Mouse (Mus musculus) neural tube, embryonic 13.5 days (tissue): ENCODE results near the gene Gadd45g. TPM values are rescaled to one million over a fixed set of nuclear protein-coding genes. Genes with fewer than 3 reads are reported as not detected.

Source experiments
- ATAC-seq: fragments of 200-750 bp; cut with Nextera tagmentation; 2 replicates; pipeline ENCODE4 v1.8.0; 2017; ENCODE audit warnings: low read depth, mild to moderate bottlenecking, moderate TSS enrichment, moderate library complexity
- H3K27ac ChIP-seq: fragments of 300-500 bp; sonication (generic); replicated peaks from 2 replicates; pipeline ENCODE4 v1.5.1; 2015; ENCODE audit warnings: moderate library complexity, mild to moderate bottlenecking, inconsistent platforms
- H3K27me3 ChIP-seq: fragments of 300-500 bp; sonication (generic); 2 replicates; pipeline ENCODE4 v1.6.1; 2015; ENCODE audit warnings: mild to moderate bottlenecking, inconsistent platforms
- H3K36me3 ChIP-seq: fragments of 300-500 bp; sonication (generic); 2 replicates; pipeline ENCODE4 v1.6.1; 2015; ENCODE audit warnings: mild to moderate bottlenecking, inconsistent platforms
- H3K4me1 ChIP-seq: fragments of 300-500 bp; sonication (generic); replicated peaks from 2 replicates; pipeline ENCODE4 v1.6.1; 2015; ENCODE audit warnings: inconsistent platforms
- H3K4me2 ChIP-seq: fragments of 300-500 bp; sonication (generic); 2 replicates; pipeline ENCODE4 v1.6.1; 2015; ENCODE audit warnings: inconsistent platforms, mild to moderate bottlenecking, moderate library complexity
- H3K4me3 ChIP-seq: fragments of 300-500 bp; sonication (generic); 2 replicates; pipeline ENCODE4 v1.5.1; 2015; ENCODE audit warnings: mild to moderate bottlenecking, inconsistent platforms
- H3K9ac ChIP-seq: fragments of 300-500 bp; sonication (generic); 2 replicates; pipeline ENCODE4 v1.6.1; 2015; ENCODE audit warnings: moderate library complexity, mild to moderate bottlenecking, inconsistent platforms
- H3K9me3 ChIP-seq: fragments of 300-500 bp; sonication (generic); 2 replicates; pipeline ENCODE4 v1.6.1; 2016; ENCODE audit warnings: inconsistent platforms
- WGBS: fragments of 180-500 bp; shearing (Covaris S2); methylation state at CpG from one replicate; pipeline ENCODE4 v1.1.7; 2015; 5-methylcytosine and 5-hydroxymethylcytosine counted together
- polyA plus RNA-seq: library from polyadenylated mRNA; unstranded; fragments of >200 nt; fragmentation: Nextera tagmentation; extraction: Ambion mirVana; gene quantifications from 2 replicates; pipeline ENCODE4 v1.2.1, GENCODE M21; 2015

Gene Gadd45g
- polyA plus RNA-seq, 1 experiment from 2014 or later = 96.7 TPM

DNA sequence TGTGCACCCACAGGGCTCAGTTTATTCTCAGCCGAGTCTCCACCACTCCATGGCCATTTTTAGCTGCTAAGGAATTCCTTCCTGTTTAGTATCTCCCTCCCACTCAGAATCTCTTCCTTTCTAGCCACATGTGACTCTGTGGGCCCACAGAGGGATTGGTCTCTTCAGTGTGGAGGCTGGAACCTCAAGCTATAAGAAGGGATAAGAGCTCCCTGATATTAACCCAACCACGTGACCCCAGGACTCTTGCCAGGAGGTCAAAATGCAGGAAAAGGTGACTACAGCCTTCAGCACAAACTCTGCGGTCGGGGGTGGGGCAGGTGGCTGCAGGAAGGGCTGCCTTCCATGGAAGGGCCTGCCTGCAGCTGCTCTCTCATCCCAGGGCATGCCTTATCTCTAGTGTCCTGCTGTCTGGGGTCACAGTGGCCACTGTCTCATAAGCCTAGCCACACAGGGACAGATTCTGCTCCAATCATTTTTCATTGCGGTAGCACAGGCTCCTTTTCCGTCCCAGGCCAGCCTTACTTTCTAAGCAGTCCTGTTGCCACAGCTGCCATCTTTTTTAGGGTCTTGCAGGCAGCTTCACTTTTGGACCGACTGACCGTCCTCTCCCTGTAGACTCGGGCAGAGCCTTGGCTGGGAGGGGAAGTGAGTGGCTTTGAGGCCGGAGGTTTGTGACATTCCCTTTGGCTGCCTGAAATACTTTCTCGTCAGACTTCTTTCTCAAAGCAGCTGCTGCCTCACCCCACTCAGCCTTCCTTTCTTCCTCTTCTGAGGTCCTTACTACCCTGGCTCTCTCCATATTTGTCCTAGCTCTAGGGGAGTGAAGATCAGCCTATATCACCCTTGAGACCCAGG is 35.0 kb downstream of the Gadd45g start:
- H3K36me3 ChIP-seq = no peaks in the 10 kb centered on the region
- no peaks in the 10 kb centered on the region for H3K27me3 ChIP-seq
- peaks cover 12% of the 10 kb centered on the region; the same call in 1 of the 2 replicates for H3K4me1 ChIP-seq
- no peak overlapping the region for H3K27ac ChIP-seq
- H3K4me3 ChIP-seq = no peak overlapping the region
- no peak overlapping the region for H3K4me2 ChIP-seq
- no peak overlapping the region for H3K9ac ChIP-seq
- ATAC-seq = no peak
- no peaks in the 10 kb centered on the region for H3K9me3 ChIP-seq
- 71% methylated on average over 11 of the region's 11 CpGs for WGBS

DNA sequence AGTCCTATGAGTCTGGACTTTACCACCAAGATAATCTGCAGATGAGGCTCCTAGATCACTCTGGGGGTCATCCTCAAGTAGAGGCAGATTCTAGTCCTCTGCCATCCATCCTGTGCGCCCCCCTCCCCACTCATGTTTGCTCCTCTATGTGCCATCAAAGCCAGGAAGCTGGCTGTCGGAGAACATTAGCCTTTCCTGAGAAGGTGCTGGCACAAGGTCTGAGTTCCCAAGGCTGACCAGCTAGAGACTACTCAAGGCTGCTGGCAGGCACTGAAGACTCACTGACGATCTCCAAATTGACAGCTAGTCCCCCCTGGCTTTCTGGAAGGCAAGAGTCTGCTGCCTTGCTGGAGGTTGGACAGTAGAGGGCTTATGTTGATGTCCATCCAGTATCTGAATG is 35.7 kb downstream of the Gadd45g start:
- no peak for ATAC-seq
- 88% methylated on average over 3 of the region's 3 CpGs for WGBS
- Histone ChIP-seq H3K9ac (no peak overlapping the region), H3K36me3 (no peaks in the 10 kb centered on the region), H3K9me3 (no peaks in the 10 kb centered on the region), H3K4me3 (no peak overlapping the region), H3K4me1 (peaks cover 16% of the 10 kb centered on the region; the same call in 1 of the 2 replicates), H3K4me2 (no peak overlapping the region), H3K27me3 (no peaks in the 10 kb centered on the region), H3K27ac (no peak overlapping the region)

- Histone ChIP-seq H3K9me3 (no peaks in the 10 kb centered on the region), H3K4me1 (peaks cover 12% of the 10 kb centered on the region; the same call in 1 of the 2 replicates), H3K9ac (no peak overlapping the region), H3K27me3 (no peaks in the 10 kb centered on the region), H3K4me3 (no peak overlapping the region), H3K4me2 (no peak overlapping the region), H3K27ac (no peak overlapping the region), H3K36me3 (no peaks in the 10 kb centered on the region)
- no peak for ATAC-seq
- WGBS = 73% methylated on average over 5 of the region's 5 CpGs
These were observed 37.8 kb downstream of the Gadd45g start for GRCm38 (mm10) chr13:51884250-51884649.

- H3K9me3 ChIP-seq = no peaks in the 10 kb centered on the region
- no peaks in the 10 kb centered on the region for H3K36me3 ChIP-seq
- H3K9ac ChIP-seq = no peak overlapping the region
- no peak overlapping the region for H3K4me2 ChIP-seq
- H3K27me3 ChIP-seq = no peaks in the 10 kb centered on the region
- no peak overlapping the region for H3K27ac ChIP-seq
- ATAC-seq = no peak
- H3K4me1 ChIP-seq = peaks cover 12% of the 10 kb centered on the region; the same call in 1 of the 2 replicates
- 91% methylated on average over 10 of the region's 10 CpGs for whole genome bisulfite sequencing
- no peak overlapping the region for H3K4me3 ChIP-seq
These were observed 39.1 kb downstream of the Gadd45g start for GRCm38 (mm10) chr13:51885594-51885993.

DNA sequence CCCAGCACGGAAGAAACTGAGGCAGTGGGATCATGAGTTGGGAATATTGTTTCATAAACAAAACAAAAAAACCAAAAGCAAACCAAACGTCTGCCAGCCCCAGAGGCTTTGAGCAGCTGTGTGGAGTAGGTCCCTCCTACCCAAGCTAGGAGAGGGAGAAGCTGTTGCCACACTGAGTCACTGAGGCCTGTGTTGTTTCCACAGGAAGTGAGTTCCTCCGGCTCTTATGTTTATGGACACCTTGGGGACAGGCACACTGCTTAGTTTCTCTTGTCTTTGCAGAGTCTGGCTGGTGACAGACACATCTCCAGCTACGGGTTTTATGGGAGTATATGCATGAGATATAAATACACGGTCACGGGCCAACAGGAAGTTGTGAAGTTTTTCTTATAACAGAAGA is 39.6 kb downstream of the Gadd45g start:
- no peak for ATAC-seq
- Histone ChIP-seq H3K9me3 (no peaks in the 10 kb centered on the region), H3K9ac (no peak overlapping the region), H3K4me3 (no peak overlapping the region), H3K27ac (no peak overlapping the region), H3K4me2 (no peak overlapping the region), H3K27me3 (no peaks in the 10 kb centered on the region), H3K36me3 (no peaks in the 10 kb centered on the region), H3K4me1 (peaks cover 12% of the 10 kb centered on the region; the same call in 1 of the 2 replicates)
- WGBS = 80% methylated on average over 6 of the region's 6 CpGs

DNA sequence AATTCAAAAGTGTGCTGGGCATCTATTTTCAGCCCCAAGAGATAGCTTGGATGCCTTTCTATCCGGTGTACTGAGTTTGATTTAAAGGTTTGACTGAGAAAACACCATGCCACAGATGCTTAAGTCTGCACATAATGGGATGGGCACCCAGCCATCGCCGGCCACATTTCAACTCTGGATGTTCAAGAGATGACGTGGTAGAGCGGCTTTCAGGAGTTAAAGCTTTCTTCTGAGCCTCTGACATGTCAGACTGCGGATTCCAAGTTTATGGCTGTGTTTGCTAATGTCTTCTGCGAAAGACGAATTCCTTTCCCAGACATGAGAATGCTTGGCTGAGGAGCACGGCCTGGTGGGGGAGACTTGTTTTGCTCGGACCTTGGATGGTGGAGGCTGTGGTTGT is 40.2 kb downstream of the Gadd45g start:
- Histone ChIP-seq H3K36me3 (no peaks in the 10 kb centered on the region), H3K9ac (no peak overlapping the region), H3K4me1 (peaks cover 12% of the 10 kb centered on the region; the same call in 1 of the 2 replicates), H3K27me3 (no peaks in the 10 kb centered on the region), H3K27ac (no peak overlapping the region), H3K4me3 (no peak overlapping the region), H3K4me2 (no peak overlapping the region), H3K9me3 (no peaks in the 10 kb centered on the region)
- ATAC-seq = no peak
- WGBS = 70% methylated on average over 10 of the region's 10 CpGs

DNA sequence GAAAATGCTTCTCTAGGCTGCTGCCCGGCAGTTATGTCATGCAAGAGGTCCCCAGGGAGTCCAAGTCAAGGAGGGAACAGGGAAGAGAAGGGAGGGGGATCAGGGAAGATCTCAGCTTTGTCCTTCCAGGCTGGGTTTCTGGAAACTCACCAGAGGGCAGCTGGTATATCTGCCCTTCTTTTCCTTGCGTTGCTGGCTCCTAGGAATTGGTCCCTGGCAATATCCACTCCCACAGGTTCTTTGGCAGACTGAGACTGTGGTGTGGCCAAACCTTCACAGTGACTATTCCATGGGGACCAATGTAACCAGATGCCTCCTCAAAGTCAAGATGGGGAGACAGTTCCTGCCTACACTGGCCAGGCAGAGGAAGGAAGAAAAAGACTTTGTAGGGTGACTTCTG is 41.9 kb downstream of the Gadd45g start:
- 60% methylated on average over 2 of the region's 2 CpGs for WGBS

GRCm38 (mm10) chr13:51891825-51892532 is 45.5 kb downstream of the Gadd45g start:
- Histone ChIP-seq H3K27me3 (no peaks in the 10 kb centered on the region), H3K9ac (no peak overlapping the region), H3K9me3 (peaks cover 15% of the 10 kb centered on the region), H3K36me3 (no peaks in the 10 kb centered on the region), H3K4me1 (no peaks in the 10 kb centered on the region), H3K4me2 (no peak overlapping the region), H3K4me3 (no peak overlapping the region), H3K27ac (no peak overlapping the region)
- no peak for ATAC-seq
- WGBS = 93% methylated on average over 6 of the region's 6 CpGs

More for the DNA sequence above, 41.9 kb downstream of the Gadd45g start:
- Histone ChIP-seq H3K9me3 (no peaks in the 10 kb centered on the region), H3K4me3 (no peak overlapping the region), H3K36me3 (no peaks in the 10 kb centered on the region), H3K27ac (no peak overlapping the region), H3K4me1 (peaks cover 12% of the 10 kb centered on the region; the same call in 1 of the 2 replicates), H3K4me2 (no peak overlapping the region), H3K27me3 (no peaks in the 10 kb centered on the region), H3K9ac (no peak overlapping the region)
- ATAC-seq = no peak

- no peak overlapping the region for H3K27ac ChIP-seq
- H3K4me2 ChIP-seq = no peak overlapping the region
- peaks cover 15% of the 10 kb centered on the region for H3K9me3 ChIP-seq
- no peak overlapping the region for H3K9ac ChIP-seq
- no peaks in the 10 kb centered on the region for H3K36me3 ChIP-seq
- H3K4me3 ChIP-seq = no peak overlapping the region
- H3K27me3 ChIP-seq = peaks cover 4% of the 10 kb centered on the region
- ATAC-seq = no peak
- WGBS = 78% methylated on average over 3 of the region's 3 CpGs
- peaks cover 11% of the 10 kb centered on the region for H3K4me1 ChIP-seq
These were observed 51.1 kb downstream of the Gadd45g start for GRCm38 (mm10) chr13:51897579-51897978.

Other genes with a start within 250 kb of the Gadd45g start
- 62.6 and 81.4 TPM in 2 replicates for gene Cks2, start 201.4 kb upstream of the Gadd45g start, polyA plus RNA-seq
- gene Secisbp2, start 195.0 kb upstream of the Gadd45g start, polyA plus RNA-seq = 30.4 and 38.1 TPM in 2 replicates
- 14.3 TPM in 2 replicates for gene Sema4d, start 52.9 kb upstream of the Gadd45g start, polyA plus RNA-seq